Comparison of ENCODE assay signal across 16 mouse cellular contexts in genomic region chr11:83016093-83016492, GRCm38 (mm10). TPM values are rescaled to one million over a fixed set of nuclear protein-coding genes. Genes with fewer than 3 reads are reported as not detected.
"Had no signal": no experiment of that assay in that cellular context is flagged by ENCODE, and none has a peak within 500 bp of the region (broad histone marks: within the 10 kb centered on the region; RNA-seq: fewer than 3 reads in every experiment).

No protein-coding gene starts in this region.

- ATAC-seq: intestine, embryonic 15.5 days; liver, postnatal 0 days had no signal

- DNase-seq: kidney, adult 18-20 months; kidney, postnatal 10 days; kidney, postnatal 4 days; liver; liver, embryonic 13.5 days; liver, postnatal 0 days; lung, postnatal 14 days; right cerebral cortex, postnatal 14 days had no signal

- H3K4me3 ChIP-seq: intestine, embryonic 15.5 days; layer of hippocampus, adult 2 months; limb, embryonic 12.5 days; liver, embryonic 13.5 days; lung, embryonic 15.5 days; midbrain, embryonic 12.5 days; myocyte; neural tube, embryonic 12.5 days had no signal

- H3K36me3 ChIP-seq: intestine, embryonic 15.5 days; limb, embryonic 12.5 days; liver, embryonic 13.5 days; lung, embryonic 15.5 days; midbrain, embryonic 12.5 days; neural tube, embryonic 12.5 days had no signal

- H3K4me1 ChIP-seq: intestine, embryonic 15.5 days; limb, embryonic 12.5 days; liver, embryonic 13.5 days; lung, embryonic 15.5 days; midbrain, embryonic 12.5 days; neural tube, embryonic 12.5 days had no signal

- H3K4me2 ChIP-seq: intestine, embryonic 15.5 days; limb, embryonic 12.5 days; liver, embryonic 13.5 days; lung, embryonic 15.5 days; midbrain, embryonic 12.5 days; neural tube, embryonic 12.5 days had no signal

- H3K9me3 ChIP-seq: intestine, embryonic 15.5 days; limb, embryonic 12.5 days; liver, embryonic 13.5 days; lung, embryonic 15.5 days; midbrain, embryonic 12.5 days; neural tube, embryonic 12.5 days had no signal

- H3K9ac ChIP-seq: intestine, embryonic 15.5 days; limb, embryonic 12.5 days; liver, embryonic 13.5 days; liver, postnatal 0 days; lung, embryonic 15.5 days; midbrain, embryonic 12.5 days; neural tube, embryonic 12.5 days had no signal

- H3K27me3 ChIP-seq: intestine, embryonic 15.5 days; limb, embryonic 12.5 days; liver, embryonic 13.5 days; lung, embryonic 15.5 days; midbrain, embryonic 12.5 days; neural tube, embryonic 12.5 days had no signal

- H3K27ac ChIP-seq: intestine, embryonic 15.5 days; layer of hippocampus, adult 2 months; limb, embryonic 12.5 days; liver, embryonic 13.5 days; lung, embryonic 15.5 days; macrophage; midbrain, embryonic 12.5 days; neural tube, embryonic 12.5 days had no signal

RNA-seq across cellular contexts. Expression of gene Slfn8, which starts 4.5 kb away (rescaled TPM):
- polyA plus RNA-seq: myocyte; neural tube, embryonic 12.5 days had no signal
